Mouse (Mus musculus) E14TG2a.4 (cell line): Measurements from ENCODE around the gene Klk14.

ENCODE experiments used
- H3K27me3 ChIP-seq: 2 replicates; pipeline ENCODE4 v1.6.1; 2014; ENCODE audit warnings: low read length, control low read depth; ENCODE audit not compliant: insufficient read depth
- H3K36me3 ChIP-seq: 2 replicates; pipeline ENCODE4 v1.6.1; 2014; ENCODE audit warnings: low read length, control low read depth; ENCODE audit not compliant: insufficient read depth
- H3K4me1 ChIP-seq: replicated peaks from 2 replicates; pipeline ENCODE4 v1.6.1; 2014; ENCODE audit warnings: low read depth, low read length, control low read depth
- H3K4me3 ChIP-seq: replicated peaks from 2 replicates; pipeline ENCODE4 v1.5.1; 2014; ENCODE audit warnings: mild to moderate bottlenecking, low read length
- H3K9me3 ChIP-seq: 2 replicates; pipeline ENCODE4 v1.6.1; 2014; ENCODE audit warnings: low read length, control low read depth
- CTCF ChIP-seq: conservative IDR thresholded peaks from 2 replicates; pipeline ENCODE4 v1.5.1; 2014; ENCODE audit warnings: low read length
- NANOG ChIP-seq: IDR thresholded peaks from 2 replicates; pipeline ENCODE4 v1.6.1; 2014; ENCODE audit warnings: borderline replicate concordance, low read length, mixed read lengths
- POU5F1 ChIP-seq: IDR thresholded peaks from 2 replicates; pipeline ENCODE4 v1.6.1; 2014; ENCODE audit warnings: low read length, borderline replicate concordance

Klk14 gene

GRCm38 (mm10) chr7:43685088-43685487, 5.1 kb upstream of the Klk14 start:
- no peak overlapping the region; the same call in 1 of the 2 replicates for H3K4me3 ChIP-seq
- H3K4me1 ChIP-seq: peaks cover 13% of the 10 kb centered on the region
- no peaks in the 10 kb centered on the region for H3K27me3 ChIP-seq
- no peak for TF ChIP-seq NANOG
- TF ChIP-seq POU5F1: no peak
- TF ChIP-seq CTCF: no peak
- H3K9me3 ChIP-seq: peaks cover 15% of the 10 kb centered on the region
- no peaks in the 10 kb centered on the region for H3K36me3 ChIP-seq

- 0 out of 2 replicates have a peak, but pooled peaks cover 3% of the 10 kb centered on the region for H3K27me3 ChIP-seq
- no peaks in the 10 kb centered on the region for H3K9me3 ChIP-seq
- H3K36me3 ChIP-seq: no peaks in the 10 kb centered on the region
- no peak overlapping the region for H3K4me3 ChIP-seq
- H3K4me1 ChIP-seq: peaks cover 32% of the 10 kb centered on the region
- TF ChIP-seq POU5F1: no peak
- no peak for TF ChIP-seq NANOG
- TF ChIP-seq CTCF: no peak
These were observed 19.8 kb downstream of the Klk14 start for GRCm38 (mm10) chr7:43710031-43710430.

- H3K9me3 ChIP-seq: no peaks in the 10 kb centered on the region
- H3K4me1 ChIP-seq: peaks cover 32% of the 10 kb centered on the region
- H3K36me3 ChIP-seq: no peaks in the 10 kb centered on the region
- H3K4me3 ChIP-seq: peak within 1 kb of the TSS; percentile 64
- TF ChIP-seq CTCF: no peak
- TF ChIP-seq NANOG: no peak
- no peak for TF ChIP-seq POU5F1
- 0 out of 2 replicates have a peak, but pooled peaks cover 3% of the 10 kb centered on the region for H3K27me3 ChIP-seq
These were observed 22.0 kb downstream of the Klk14 start, which contains the start of gene Klk13 for GRCm38 (mm10) chr7:43712267-43712666. Gene Klk13, plus strand, starts transcription at chr7:43712567.

DNA sequence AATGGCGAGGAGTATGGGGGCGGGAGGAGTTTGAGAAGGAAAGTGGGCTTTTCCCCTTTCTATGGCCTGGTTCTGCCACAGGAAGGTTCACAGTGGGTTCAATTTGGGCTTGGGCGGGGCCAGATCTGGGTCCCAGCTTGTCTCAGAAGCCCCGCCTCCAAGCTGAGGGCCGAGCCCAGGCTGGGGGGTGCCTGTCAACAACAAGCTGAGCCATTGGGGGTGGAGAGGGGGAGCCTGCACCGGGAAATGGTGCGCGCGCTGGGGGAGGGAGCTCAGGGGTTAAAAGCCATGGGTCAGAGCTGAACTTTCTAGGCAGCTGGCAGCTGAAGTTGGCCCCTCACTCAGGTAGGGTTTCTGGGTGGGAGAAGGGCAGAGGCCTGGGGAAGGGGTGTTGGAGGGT, 22.7 kb downstream of the Klk14 start:
- Histone ChIP-seq H3K36me3 (no peaks in the 10 kb centered on the region), H3K9me3 (no peaks in the 10 kb centered on the region), H3K4me1 (peaks cover 32% of the 10 kb centered on the region), H3K4me3 (peak overlapping the region; percentile 64), H3K27me3 (0 out of 2 replicates have a peak, but pooled peaks cover 3% of the 10 kb centered on the region)
- TF ChIP-seq POU5F1: no peak
- TF ChIP-seq NANOG: no peak
- no peak for TF ChIP-seq CTCF

DNA sequence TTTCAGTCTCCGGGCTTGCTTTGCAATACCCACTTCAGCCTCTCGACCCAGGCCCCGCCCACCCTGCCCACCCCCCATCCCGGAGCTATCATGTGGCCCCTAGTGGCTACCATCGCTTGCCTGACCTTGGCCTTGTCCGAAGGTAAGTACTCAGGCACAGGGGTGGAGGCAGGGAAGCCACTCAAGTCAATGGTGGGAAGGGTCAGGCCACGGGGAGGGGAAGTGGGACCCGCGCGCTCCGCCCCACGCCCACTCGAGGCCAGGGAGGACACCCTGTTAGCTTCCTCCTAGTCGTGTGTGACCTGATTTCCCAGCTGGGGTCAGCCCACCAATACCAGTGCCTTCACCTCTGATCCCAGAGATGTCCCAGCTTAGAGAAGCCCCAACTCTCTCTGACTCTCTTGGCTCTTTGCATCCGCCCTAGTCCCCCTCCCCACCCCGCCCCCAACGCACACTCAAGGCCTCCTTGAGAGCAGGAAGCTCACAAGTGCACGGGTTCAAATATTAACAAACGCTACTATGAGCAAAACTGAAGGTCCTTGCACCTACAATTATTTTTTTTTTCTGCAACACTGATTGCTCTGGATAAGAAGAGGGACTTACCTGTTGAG, 23.6 kb downstream of the Klk14 start:
- TF ChIP-seq NANOG: no peak
- no peak for TF ChIP-seq POU5F1
- no peak for TF ChIP-seq CTCF
- H3K27me3 ChIP-seq: 0 out of 2 replicates have a peak, but pooled peaks cover 3% of the 10 kb centered on the region
- peaks cover 32% of the 10 kb centered on the region for H3K4me1 ChIP-seq
- H3K36me3 ChIP-seq: no peaks in the 10 kb centered on the region
- no peaks in the 10 kb centered on the region for H3K9me3 ChIP-seq
- H3K4me3 ChIP-seq: peak overlapping the region; percentile 64
